Mouse (Mus musculus): ENCODE measurements around the gene Tmc2. TPM values are rescaled to one million over a fixed set of nuclear protein-coding genes. Genes with fewer than 3 reads are reported as not detected.

The Tmc2 gene
- total RNA-seq, 2 experiments from 2014 or later, result not detected

- no peak for ATAC-seq (replicated peaks; ENCODE audit: poor library complexity)
Measured at GRCm38 (mm10) chr2:130295331-130296133, 100.5 kb downstream of the Tmc2 start.

GRCm38 (mm10) chr2:130296134-130296745 lies 101.2 kb downstream of the Tmc2 start:
- ATAC-seq (replicated peaks; ENCODE audit: poor library complexity), result no peak

- ATAC-seq (replicated peaks; ENCODE audit: poor library complexity), result no peak
Measured at GRCm38 (mm10) chr2:130297580-130297979, 102.6 kb downstream of the Tmc2 start.

GRCm38 (mm10) chr2:130303014-130303413 lies 108.0 kb downstream of the Tmc2 start:
- ATAC-seq (replicated peaks; ENCODE audit: poor library complexity), result no peak

Other genes starting within 250 kb of the Tmc2 start
- 0.15 and 0.44 TPM in 2 replicates for gene Tgm3, start 182.8 kb upstream of the Tmc2 start, total RNA-seq (2015)
- gene Tgm3, start 182.8 kb upstream of the Tmc2 start, total RNA-seq (2017), result 0.04 and 0.17 TPM in 2 replicates
- gene Tgm6, start 82.8 kb upstream of the Tmc2 start, total RNA-seq (2015), result not detected in 2 replicates
- not detected in 2 replicates for gene Tgm6, start 82.8 kb upstream of the Tmc2 start, total RNA-seq (2017)
- gene Snrpb, start 15.8 kb upstream of the Tmc2 start, total RNA-seq (2015), result 269 and 277 TPM in 2 replicates
- gene Snrpb, start 15.8 kb upstream of the Tmc2 start, total RNA-seq (2017), result 178 and 224 TPM in 2 replicates
- 433 and 507 TPM in 2 replicates for gene Nop56, start 79.2 kb downstream of the Tmc2 start, total RNA-seq (2015)
- 455 and 508 TPM in 2 replicates for gene Nop56, start 79.2 kb downstream of the Tmc2 start, total RNA-seq (2017)
- gene Idh3b, start 89.4 kb downstream of the Tmc2 start, total RNA-seq (2015), result 160 and 172 TPM in 2 replicates
- gene Idh3b, start 89.4 kb downstream of the Tmc2 start, total RNA-seq (2017), result 108 and 165 TPM in 2 replicates
- not detected in 2 replicates for gene Ebf4, start 100.0 kb downstream of the Tmc2 start, total RNA-seq (2015)
- gene Ebf4, start 100.0 kb downstream of the Tmc2 start, total RNA-seq (2017), result not detected in 2 replicates
- gene Cpxm1, start 202.4 kb downstream of the Tmc2 start, total RNA-seq (2015), result 0.29 and 1.9 TPM in 2 replicates
- gene Cpxm1, start 202.4 kb downstream of the Tmc2 start, total RNA-seq (2017), result 0.58 and 2.9 TPM in 2 replicates
- not detected in 2 replicates for gene Gm28372, start 210.0 kb downstream of the Tmc2 start, total RNA-seq (2015)
- not detected in 2 replicates for gene Gm28372, start 210.0 kb downstream of the Tmc2 start, total RNA-seq (2017)
- gene 1700020A23Rik, start 210.1 kb downstream of the Tmc2 start, total RNA-seq (2015), result not detected in 2 replicates
- not detected in 2 replicates for gene 1700020A23Rik, start 210.1 kb downstream of the Tmc2 start, total RNA-seq (2017)
- gene Tmem239, start 211.3 kb downstream of the Tmc2 start, total RNA-seq (2015), result not detected in 2 replicates
- not detected in 2 replicates for gene Tmem239, start 211.3 kb downstream of the Tmc2 start, total RNA-seq (2017)
- 102 and 115 TPM in 2 replicates for gene Vps16, start 229.1 kb downstream of the Tmc2 start, total RNA-seq (2015)
- gene Vps16, start 229.1 kb downstream of the Tmc2 start, total RNA-seq (2017), result 124 and 152 TPM in 2 replicates
- gene Pced1a, start 229.5 kb downstream of the Tmc2 start, total RNA-seq (2015), result 10.3 and 15.5 TPM in 2 replicates
- 11.7 and 13.6 TPM in 2 replicates for gene Pced1a, start 229.5 kb downstream of the Tmc2 start, total RNA-seq (2017)